Mouse (Mus musculus) urinary bladder, postnatal 25 days (tissue): ENCODE data around the gene Irs2.

Experiments used
- DNase-seq: peaks from one replicate; pipeline ENCODE4 v3.0.0; 2022; ENCODE audit warnings: low spot score

Irs2 gene

DNA sequence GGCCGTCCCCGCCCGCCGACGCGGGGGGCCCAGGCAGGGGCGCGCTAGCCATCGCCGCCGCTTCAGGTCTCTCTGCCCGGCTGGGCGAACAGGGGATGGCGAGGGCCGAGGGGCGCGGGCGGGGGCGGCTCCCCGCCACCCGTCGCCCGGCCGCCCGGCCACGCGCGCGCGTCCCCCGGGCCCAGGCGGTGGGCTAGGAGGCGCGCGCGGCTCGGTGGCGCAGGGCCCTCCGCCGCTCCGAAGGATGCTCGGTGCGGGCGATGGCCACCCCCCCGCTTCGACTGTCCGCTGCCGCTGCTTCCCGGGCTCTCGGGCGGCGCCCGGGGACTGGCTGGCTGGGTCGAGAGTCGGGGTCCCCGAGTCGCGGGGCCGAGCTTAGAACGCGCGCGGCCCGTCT, at the start of gene Irs2:
Irs2 (minus strand) TSS at position 80 of the 397 bp plus-strand sequence.
- DNase-seq: no peak

DNA sequence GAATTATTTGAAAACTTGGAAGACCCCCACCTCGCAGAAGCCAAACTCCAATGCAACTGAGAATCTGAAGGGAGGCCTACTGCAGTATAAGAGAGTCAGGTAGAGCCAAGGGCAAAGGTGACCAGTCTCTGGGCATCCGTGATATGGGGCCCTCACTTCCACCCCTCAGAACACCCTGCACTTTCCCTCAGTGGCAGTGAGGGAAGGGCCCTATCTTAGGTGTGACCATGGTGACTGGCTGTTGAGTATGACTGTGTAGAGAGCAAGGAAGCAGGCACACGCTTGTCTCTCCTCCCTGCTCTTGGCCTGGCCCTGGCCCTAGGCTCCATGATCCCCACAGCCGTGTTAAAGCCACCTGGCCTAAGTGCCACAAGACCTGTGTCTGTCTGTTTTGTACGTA, 48.4 kb upstream of the Irs2 start:
- no peak for DNase-seq

DNA sequence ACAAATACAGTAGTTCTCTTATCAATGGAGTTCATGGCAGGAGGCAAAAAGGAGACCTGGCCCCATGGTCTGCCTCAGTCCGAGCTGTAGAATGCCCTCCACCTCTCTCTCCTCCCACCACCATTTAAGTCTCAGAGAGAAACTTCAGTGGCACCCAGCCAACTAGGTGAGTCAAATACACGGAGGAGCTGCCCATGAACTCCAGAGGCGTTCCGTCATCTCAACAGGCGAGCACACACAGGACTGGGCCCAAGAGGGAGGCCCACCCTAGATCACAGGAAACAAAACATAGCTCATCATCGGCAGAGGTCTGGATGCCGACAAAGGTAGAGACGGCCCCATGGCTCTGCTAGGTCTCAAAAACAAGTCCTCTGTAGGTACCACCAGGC, 47.9 kb upstream of the Irs2 start:
- DNase-seq: peak; percentile 57

DNA sequence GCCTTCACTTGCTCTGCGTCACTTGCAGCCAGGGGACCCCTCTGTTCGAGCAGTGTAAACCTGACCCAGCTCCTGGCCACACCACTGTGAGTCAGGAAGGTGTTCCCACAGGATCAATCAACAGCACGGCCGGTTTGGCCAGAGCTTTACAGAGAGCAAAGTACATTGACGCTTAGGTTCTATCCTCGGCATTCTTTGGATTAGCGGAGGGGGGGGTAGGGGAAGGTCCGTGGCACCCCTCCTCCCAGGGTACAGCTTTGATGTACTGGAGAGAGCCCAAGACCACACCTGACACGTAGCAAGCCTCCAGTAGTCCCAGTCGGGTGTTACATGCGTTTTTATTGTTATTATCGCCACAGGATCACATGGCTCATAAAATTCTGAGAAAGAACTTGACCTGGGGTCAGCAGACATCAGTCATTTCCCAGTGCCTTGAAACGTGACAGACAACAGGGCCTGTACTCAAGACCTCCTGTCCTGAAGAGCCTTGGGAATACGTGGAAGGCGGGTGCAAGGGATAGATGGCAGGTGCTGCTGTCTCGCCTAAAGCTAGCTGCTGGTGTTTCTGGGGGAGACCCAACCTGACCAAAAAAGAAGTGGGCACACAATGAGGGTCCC, 47.4 kb upstream of the Irs2 start:
- no peak for DNase-seq

GRCm38 (mm10) chr8:11049835-11050234, 41.6 kb upstream of the Irs2 start:
- no peak for DNase-seq

DNA sequence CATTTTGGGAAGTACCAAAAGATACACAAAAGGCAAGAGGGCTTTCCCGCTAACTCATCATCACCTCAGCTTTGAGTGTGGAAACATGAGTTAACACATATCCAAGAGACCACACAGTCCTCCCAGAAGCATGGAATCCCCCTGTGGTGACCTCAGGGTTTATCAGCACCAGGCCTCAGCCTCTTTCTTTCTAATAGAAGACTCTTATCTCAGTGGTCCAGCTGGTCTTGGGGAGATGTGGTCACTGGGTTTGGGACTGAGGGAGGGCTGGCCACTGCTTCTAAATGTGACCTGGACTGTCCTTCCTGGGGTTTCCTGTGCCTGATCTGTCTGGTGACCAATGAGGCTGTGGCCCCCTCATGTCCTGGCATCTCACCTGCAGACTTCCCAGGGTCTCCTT, 39.6 kb upstream of the Irs2 start:
- no peak for DNase-seq

DNA sequence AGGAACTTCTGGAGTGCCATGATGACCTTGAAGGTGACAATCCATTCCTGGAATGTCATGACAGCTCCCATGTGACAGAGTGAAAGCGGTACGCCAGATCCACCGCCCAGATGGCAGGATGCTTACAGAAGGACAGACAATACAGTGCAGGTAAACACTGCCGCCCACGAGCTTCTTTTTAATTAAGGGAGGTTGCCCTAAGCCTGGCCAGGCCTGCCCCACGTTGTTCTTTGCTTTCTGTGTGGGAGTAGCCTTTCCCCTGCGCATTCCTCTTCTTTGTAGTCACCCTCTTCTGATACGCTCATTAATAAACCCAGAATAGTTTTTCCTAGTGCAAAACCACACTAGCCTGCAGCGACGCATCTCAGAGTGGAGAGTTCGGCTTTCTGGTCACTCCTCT, 36.4 kb upstream of the Irs2 start:
- DNase-seq: no peak

DNA sequence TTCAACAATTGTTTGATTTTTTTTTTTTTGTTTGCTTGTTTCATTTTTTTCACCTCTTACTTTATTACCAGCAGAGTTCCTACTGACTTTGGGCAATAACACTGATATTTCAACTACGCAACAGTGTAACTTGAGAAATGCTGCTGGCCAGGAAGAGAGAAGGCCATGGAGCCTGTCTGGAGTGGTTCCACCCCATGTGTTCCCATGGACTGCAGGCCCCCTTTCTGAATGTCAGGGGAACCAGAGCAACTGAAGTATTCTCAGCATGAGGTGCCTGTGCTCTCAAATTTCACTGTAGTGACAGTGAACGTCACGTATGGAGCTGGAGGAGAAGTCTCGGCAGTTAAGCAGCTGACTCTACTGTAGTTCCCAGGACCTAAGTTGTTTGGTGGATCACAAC, 35.3 kb upstream of the Irs2 start:
- no peak for DNase-seq

- DNase-seq: no peak
Observed at GRCm38 (mm10) chr8:11042872-11043587, 34.8 kb upstream of the Irs2 start.

GRCm38 (mm10) chr8:11040088-11040487, 31.8 kb upstream of the Irs2 start:
- no peak for DNase-seq

GRCm38 (mm10) chr8:11038788-11039187, 30.5 kb upstream of the Irs2 start:
- no peak for DNase-seq

DNA sequence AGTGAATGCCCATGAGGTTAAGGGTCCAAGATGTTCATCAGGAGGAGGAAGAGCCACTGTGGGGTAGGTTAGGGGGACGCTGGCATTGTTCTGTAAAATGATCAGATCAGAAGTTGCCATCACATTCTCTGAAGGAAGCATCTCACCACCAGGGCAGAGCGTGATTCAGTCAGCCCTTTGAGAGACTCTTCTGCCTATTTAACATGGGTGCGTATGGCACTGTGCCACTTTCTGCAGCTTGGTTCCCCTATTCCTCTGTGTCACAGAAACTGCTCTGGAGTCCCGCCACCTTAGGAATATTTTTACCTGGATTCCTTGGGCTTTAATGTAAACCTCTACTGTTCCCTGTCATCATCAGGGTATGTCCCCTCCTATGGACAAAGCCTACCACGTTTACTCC, 30.1 kb upstream of the Irs2 start:
- DNase-seq: no peak

DNA sequence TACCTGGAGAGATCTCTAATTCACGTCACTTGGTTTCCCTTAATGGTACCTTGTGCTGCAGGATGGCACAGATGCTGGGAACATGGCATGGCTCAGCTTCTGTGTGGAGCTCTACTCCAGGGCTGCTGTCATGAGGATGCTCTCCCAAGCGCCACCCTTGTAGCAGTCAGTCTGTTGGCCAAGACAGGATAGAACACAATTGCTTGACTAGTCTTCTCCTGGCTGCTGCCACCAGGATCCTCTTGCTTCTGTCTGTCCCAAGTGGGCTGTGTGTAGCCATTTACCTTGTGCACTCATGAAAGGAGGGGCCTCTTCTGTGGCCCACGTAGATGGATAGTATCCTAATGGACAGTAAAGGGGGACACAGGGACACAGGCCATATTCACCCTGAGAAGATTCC, 28.5 kb upstream of the Irs2 start:
- no peak for DNase-seq

- no peak for DNase-seq
Observed at GRCm38 (mm10) chr8:11035628-11036416, 27.6 kb upstream of the Irs2 start.

- no peak for DNase-seq
Observed at GRCm38 (mm10) chr8:11024871-11025270, 16.6 kb upstream of the Irs2 start.

DNA sequence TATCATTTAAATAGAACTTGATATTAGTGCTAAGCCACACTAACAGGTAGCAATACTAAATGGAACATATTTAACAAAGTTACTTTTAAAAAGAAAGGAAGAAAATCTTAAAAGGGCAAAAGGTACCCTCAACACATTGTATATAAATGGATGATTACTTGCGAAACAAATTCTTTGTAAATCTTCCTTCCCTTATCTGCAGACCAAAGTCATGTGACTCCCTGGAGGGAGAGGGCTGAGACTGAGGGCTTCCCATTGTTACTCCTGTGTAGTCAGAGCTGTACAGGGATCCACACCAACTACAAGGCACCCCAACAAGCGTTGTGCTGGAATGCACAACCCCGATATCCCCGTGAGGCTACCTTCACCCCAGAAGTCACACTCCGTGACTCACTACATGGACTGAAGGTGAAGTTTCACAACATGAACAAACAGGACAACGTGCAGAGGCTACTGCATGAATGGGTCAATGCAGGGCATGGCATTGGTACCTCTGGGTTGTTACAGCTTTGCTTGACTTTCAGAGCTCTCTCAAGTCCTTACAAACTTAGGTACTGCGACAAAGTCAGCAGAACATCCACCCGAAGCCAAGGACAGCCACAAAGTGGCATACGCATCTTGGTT, 12.8 kb upstream of the Irs2 start:
- no peak for DNase-seq

DNA sequence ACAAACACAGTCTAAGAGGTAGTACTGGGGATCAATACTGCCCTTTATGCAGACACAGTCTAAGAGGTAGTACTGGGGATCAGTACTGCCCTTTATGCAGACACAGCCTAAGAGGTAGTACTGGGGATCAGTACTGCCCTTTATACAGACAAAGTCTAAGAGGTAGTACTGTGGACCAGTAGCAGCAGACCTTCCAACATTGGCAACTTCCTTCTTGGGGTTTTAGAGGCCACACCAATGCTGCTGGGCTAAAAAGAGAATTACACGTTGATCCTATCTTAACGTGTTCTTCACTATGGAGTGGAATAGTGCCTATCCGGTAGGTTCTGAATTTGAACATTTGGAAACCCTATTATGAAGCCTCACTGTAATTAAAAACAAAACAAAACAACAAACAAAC, 7.4 kb upstream of the Irs2 start:
- no peak for DNase-seq

- DNase-seq: peak; percentile 59
Observed at GRCm38 (mm10) chr8:11013258-11013657, 5.0 kb upstream of the Irs2 start.

- no peak for DNase-seq
Observed at GRCm38 (mm10) chr8:11011787-11012485, 3.7 kb upstream of the Irs2 start.

DNA sequence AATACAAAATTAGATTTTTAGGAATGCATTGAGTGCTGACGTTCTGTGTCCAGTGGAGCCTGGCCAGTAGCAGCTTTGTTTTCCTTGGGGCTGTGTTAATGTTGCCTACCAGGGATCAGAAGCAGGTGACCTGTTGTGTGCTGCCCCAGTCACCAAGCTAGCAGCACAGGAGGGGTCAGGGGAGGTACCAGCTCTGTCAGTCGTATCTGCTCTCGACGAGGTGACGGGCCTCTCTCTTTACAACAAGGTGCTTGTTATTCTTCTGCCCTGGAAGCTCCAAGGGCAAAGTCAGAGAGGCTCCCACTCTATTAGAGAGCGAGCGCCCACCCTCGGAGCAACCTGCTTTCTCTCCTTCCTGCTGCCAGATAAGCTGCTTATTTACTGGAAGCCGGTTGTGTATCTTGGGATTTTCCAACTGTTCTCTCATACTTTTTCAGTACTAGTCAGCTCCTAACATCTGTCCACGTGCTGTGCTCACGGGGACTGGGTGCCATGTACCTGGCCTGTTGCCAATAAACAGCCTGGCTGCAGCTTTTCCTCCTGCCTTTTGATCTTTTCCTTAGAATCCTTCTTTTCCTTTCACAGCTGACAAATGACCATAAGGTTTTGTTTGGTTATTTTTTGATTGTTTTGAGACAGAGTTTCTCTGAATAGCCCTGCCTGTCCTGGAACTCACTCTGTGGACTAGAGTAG, 2.8 kb upstream of the Irs2 start:
- no peak for DNase-seq

- DNase-seq: no peak
Observed at GRCm38 (mm10) chr8:11010398-11010797, 2.1 kb upstream of the Irs2 start.
